12 mouse cellular contexts compared by ENCODE assay signal in the genomic region with DNA sequence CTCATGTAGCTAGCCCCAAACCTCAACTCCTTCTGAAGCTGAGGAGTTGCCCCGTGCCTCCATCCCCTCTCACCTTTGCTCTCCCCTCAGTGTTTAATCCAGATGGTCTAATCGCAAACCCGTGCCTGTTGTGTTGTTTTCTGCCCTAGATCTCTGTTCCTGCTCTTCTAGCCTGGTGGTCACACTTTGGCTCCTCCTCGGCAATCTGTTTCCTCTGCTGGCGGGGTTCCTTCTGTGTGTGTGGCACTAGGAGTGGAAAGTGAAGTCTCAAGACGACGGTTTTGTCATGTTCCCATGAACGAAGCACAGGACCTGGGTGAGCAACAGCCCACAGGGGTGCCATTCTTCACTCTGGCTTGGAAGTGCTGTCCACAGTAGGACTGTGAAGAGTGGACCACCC.
DNase-seq lines count a peak whose midpoint lies in the region; ATAC-seq lines count a peak whose summit lies in the region.
"Had no signal": no experiment of that assay in that cellular context is flagged by ENCODE, and none has a peak within 500 bp of the region (broad histone marks: within the 10 kb centered on the region; RNA-seq: fewer than 3 reads in every experiment).

No protein-coding gene starts in this region.

- no peaks in the 10 kb centered on the region for H3K9me3 ChIP-seq in hindbrain, embryonic 16.5 days (ENCODE audit: control insufficient read depth, low read length)
- H3K9me3 ChIP-seq in hindbrain, embryonic 13.5 days, result no peaks in the 10 kb centered on the region
- no peaks in the 10 kb centered on the region for H3K9me3 ChIP-seq in limb, embryonic 13.5 days
- H3K9me3 ChIP-seq: forebrain, embryonic 15.5 days had no signal

- no peak overlapping the region for H3K4me3 ChIP-seq in hindbrain, embryonic 16.5 days (ENCODE audit: low read length)
- H3K4me3 ChIP-seq in hindbrain, embryonic 13.5 days, result no peak overlapping the region
- no peak overlapping the region for H3K4me3 ChIP-seq in limb, embryonic 13.5 days
- H3K4me3 ChIP-seq: forebrain, embryonic 15.5 days had no signal

- no peaks in the 10 kb centered on the region for H3K4me1 ChIP-seq in hindbrain, embryonic 16.5 days (ENCODE audit: control insufficient read depth, insufficient read depth, low read depth, low read length)
- peaks cover 7% of the 10 kb centered on the region; the same call in 1 of the 2 replicates for H3K4me1 ChIP-seq in hindbrain, embryonic 13.5 days (replicated peaks)
- peaks cover 18% of the 10 kb centered on the region for H3K4me1 ChIP-seq in limb, embryonic 13.5 days

- H3K36me3 ChIP-seq in hindbrain, embryonic 16.5 days (ENCODE audit: control insufficient read depth, insufficient read depth, low read length), result peaks cover 20% of the 10 kb centered on the region; the same call in 1 of the 2 replicates
- peaks cover 37% of the 10 kb centered on the region for H3K36me3 ChIP-seq in hindbrain, embryonic 13.5 days
- H3K36me3 ChIP-seq in limb, embryonic 13.5 days, result peaks cover 11% of the 10 kb centered on the region; the same call in 1 of the 2 replicates
- H3K36me3 ChIP-seq: forebrain, embryonic 15.5 days had no signal

- no peak overlapping the region for H3K4me2 ChIP-seq in hindbrain, embryonic 16.5 days (ENCODE audit: low read length)
- H3K4me2 ChIP-seq in hindbrain, embryonic 13.5 days, result no peak overlapping the region
- H3K4me2 ChIP-seq in limb, embryonic 13.5 days (replicated peaks), result peak overlapping the region; percentile 30; the same call in 1 of the 2 replicates
- H3K4me2 ChIP-seq: forebrain, embryonic 15.5 days; midbrain, embryonic 11.5 days had no signal

- H3K27me3 ChIP-seq in hindbrain, embryonic 16.5 days (replicated peaks; ENCODE audit: control insufficient read depth, insufficient read depth, low read length), result no peaks in the 10 kb centered on the region
- H3K27me3 ChIP-seq in hindbrain, embryonic 13.5 days, result no peaks in the 10 kb centered on the region
- H3K27me3 ChIP-seq in limb, embryonic 13.5 days, result no peaks in the 10 kb centered on the region
- H3K27me3 ChIP-seq: forebrain, embryonic 15.5 days had no signal

- ATAC-seq in hindbrain, embryonic 16.5 days, result 0 out of 2 replicates have a peak, but pooled peaks have one; percentile 20
- no peak for ATAC-seq in hindbrain, embryonic 13.5 days (ENCODE audit: low FRiP score)
- ATAC-seq in limb, embryonic 13.5 days (ENCODE audit: low FRiP score, low read depth), result no peak
- ATAC-seq: forebrain, embryonic 15.5 days had no signal

- WGBS in hindbrain, embryonic 16.5 days, result 66% methylated on average over 8 of the region's 8 CpGs
- 87% methylated on average over 8 of the region's 8 CpGs for WGBS in hindbrain, embryonic 13.5 days
- 39% methylated on average over 8 of the region's 8 CpGs for WGBS in limb, embryonic 13.5 days

- no peak overlapping the region for H3K9ac ChIP-seq in hindbrain, embryonic 16.5 days (ENCODE audit: low read depth, low read length)
- H3K9ac ChIP-seq in hindbrain, embryonic 13.5 days, result no peak overlapping the region
- no peak overlapping the region for H3K9ac ChIP-seq in limb, embryonic 13.5 days
- H3K9ac ChIP-seq: forebrain, embryonic 15.5 days had no signal

- DNase-seq in cerebellum, adult 8-10 months, result peak; percentile 21
- DNase-seq in cerebellum, postnatal 10 days, result peak; percentile 79 to 81
- no peak for DNase-seq in kidney, adult 9 months
- DNase-seq in right cerebral cortex, postnatal 36 days (ENCODE audit: low spot score in 2 of 2), result no peak
- DNase-seq: kidney, adult 11 months; lung, postnatal 14 days; right cerebral cortex, postnatal 25 days had no signal

- no peak overlapping the region for H3K27ac ChIP-seq in hindbrain, embryonic 16.5 days (ENCODE audit: low read depth, low read length)
- no peak overlapping the region for H3K27ac ChIP-seq in hindbrain, embryonic 13.5 days
- H3K27ac ChIP-seq in limb, embryonic 13.5 days, result no peak overlapping the region
- H3K27ac ChIP-seq: forebrain, embryonic 15.5 days had no signal

Comparison
In these comparisons a context has a peak if more than half of its experiments do, and no peak if none do; other contexts are left out.
1. DNase-seq: peak in cerebellum, adult 8-10 months (single experiment) and cerebellum, postnatal 10 days (2 of 2); none in kidney, adult 9 months (single experiment) and right cerebral cortex, postnatal 36 days (0 of 2).